Mouse (Mus musculus) G1E (cell line): ENCODE measurements at regions not wholly inside any gene's neighbourhood (a gene's known extent, or its start where the extent isn't known, plus 50 kb on each side); places are given as distances from the start of the nearest gene placed in this dataset.

Experiments
- CTCF ChIP-seq: IDR thresholded peaks from 2 replicates; pipeline ENCODE4 v1.5.1; 2012; ENCODE audit warnings: low read depth, low read length, inconsistent platforms, mixed read lengths
- TAL1 ChIP-seq: conservative IDR thresholded peaks from 2 replicates; pipeline ENCODE4 v1.6.1; 2012; ENCODE audit warnings: low read depth, low read length, inconsistent platforms, mixed read lengths

GRCm38 (mm10) chr15:25230213-25230612 is 183.4 kb downstream of the Basp1 start:
- TF ChIP-seq CTCF: no peak
- no peak for TF ChIP-seq TAL1
